Mouse (Mus musculus): ENCODE results near the gene Slc6a1.

DNA sequence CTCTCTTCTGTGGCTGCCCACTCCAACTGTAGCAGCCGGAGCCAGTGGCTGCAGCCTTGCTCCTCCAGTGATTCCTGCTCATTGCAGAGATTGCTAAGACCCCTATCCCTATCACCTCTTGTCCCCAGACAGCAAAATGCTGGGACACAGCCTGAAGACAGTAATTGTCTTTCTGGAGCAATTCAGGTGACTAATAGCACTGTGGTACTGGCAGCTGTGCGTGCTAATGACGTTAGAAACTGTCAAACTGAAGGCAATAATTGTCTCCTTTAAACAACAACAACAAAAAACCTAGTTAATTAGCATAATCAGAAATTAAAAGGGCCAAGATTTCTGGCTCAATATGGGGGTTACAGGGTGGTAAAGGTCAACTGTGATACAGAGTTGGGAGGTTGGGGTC is 18.4 kb upstream of the Slc6a1 start:
- TF ChIP-seq CTCF (IDR thresholded peaks at IDR 0.05; ENCODE audit: extremely low read depth, insufficient read depth, insufficient read length, insufficient replicate concordance) (no peak), POLR2A (IDR thresholded peaks at IDR 0.05; ENCODE audit: low read depth, low read length) (no peak)

All from spleen, adult 2 months (tissue).